Mouse (Mus musculus): ENCODE data around the gene Btbd9.

DNA sequence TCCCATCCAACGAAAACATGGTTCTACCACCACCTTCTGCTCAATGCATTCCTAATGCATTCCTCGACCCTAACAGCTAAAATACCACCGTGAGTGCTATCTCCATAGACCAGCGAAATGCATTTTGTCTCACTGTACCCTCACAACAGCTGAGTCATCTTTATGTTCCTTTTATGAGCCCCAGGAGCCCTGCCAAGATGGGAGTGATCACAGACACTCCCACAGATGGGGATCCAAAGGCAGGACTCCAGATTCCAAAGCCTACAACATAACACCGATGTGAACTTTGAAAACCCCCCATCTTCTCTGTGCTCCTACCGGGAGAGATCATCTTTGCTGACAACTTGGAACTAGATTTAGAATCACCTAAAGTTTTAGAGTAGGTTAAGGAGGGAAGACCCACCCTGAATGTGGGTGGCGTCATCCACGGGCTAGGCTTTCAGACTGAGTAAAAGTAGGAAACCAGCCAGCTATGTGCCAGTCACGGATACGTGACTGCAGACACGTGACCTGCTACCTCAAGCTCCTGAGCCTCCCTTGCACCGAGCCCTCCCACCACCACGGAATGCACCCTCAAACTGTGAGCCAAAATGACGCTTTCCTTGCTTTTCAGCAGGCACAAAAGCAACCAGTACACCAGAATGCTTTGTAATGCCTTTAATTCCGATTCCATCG lies 33.2 kb upstream of the Btbd9 start:
- no peak for TF ChIP-seq GATA1 (IDR thresholded peaks at IDR 0.05; ENCODE audit: borderline replicate concordance, low read length)
- no peak for TF ChIP-seq FLI1 (IDR thresholded peaks at IDR 0.05; ENCODE audit: low read length)

Measured in megakaryocyte, embryonic 14.5 days (primary cell).